Mouse (Mus musculus) kidney, embryonic 14.5 days (tissue): ENCODE measurements around the gene 9930021J03Rik. TPM values are rescaled to one million over a fixed set of nuclear protein-coding genes. Genes with fewer than 3 reads are reported as not detected.
A peak's percentile ranks its signal among the peaks of the same experiment; 100 is the strongest.

ENCODE experiments used
- ATAC-seq: fragments of 200-750 bp; cut with Nextera tagmentation; 2 replicates; pipeline ENCODE4 v1.8.0; 2017; ENCODE audit warnings: moderate number of reproducible peaks, mild to moderate bottlenecking, moderate TSS enrichment, moderate library complexity; ENCODE audit not compliant: low FRiP score, low TSS enrichment
- H3K27ac ChIP-seq: fragments of 300-500 bp; sonication (generic); 2 replicates; pipeline ENCODE4 v1.5.1; 2014; ENCODE audit warnings: low read depth, mild to moderate bottlenecking, low read length, moderate library complexity, mixed read lengths
- H3K27me3 ChIP-seq: fragments of 300-500 bp; sonication (generic); 2 replicates; pipeline ENCODE4 v1.6.1; 2014; ENCODE audit warnings: mild to moderate bottlenecking, low read length; ENCODE audit not compliant: control insufficient read depth, insufficient read depth
- H3K36me3 ChIP-seq: fragments of 300-500 bp; sonication (generic); 2 replicates; pipeline ENCODE4 v1.6.1; 2014; ENCODE audit warnings: low read length, mixed read lengths; ENCODE audit not compliant: control insufficient read depth, insufficient read depth
- H3K4me1 ChIP-seq: fragments of 300-500 bp; sonication (generic); 2 replicates; pipeline ENCODE4 v1.6.1; 2014; ENCODE audit warnings: low read length, mixed read lengths; ENCODE audit not compliant: control insufficient read depth, insufficient read depth
- H3K4me2 ChIP-seq: fragments of 300-500 bp; sonication (generic); replicated peaks from 2 replicates; pipeline ENCODE4 v1.6.1; 2014; ENCODE audit warnings: low read depth, mild to moderate bottlenecking, low read length
- H3K4me3 ChIP-seq: fragments of 300-500 bp; sonication (generic); 2 replicates; pipeline ENCODE4 v1.5.1; 2014; ENCODE audit warnings: mild to moderate bottlenecking, low read length
- H3K9ac ChIP-seq: fragments of 300-500 bp; sonication (generic); 2 replicates; pipeline ENCODE4 v1.6.1; 2014; ENCODE audit warnings: low read depth, mild to moderate bottlenecking, low read length, moderate library complexity
- H3K9me3 ChIP-seq: fragments of 300-500 bp; sonication (generic); 2 replicates; pipeline ENCODE4 v1.6.1; 2016; ENCODE audit warnings: low read length; ENCODE audit not compliant: control insufficient read depth
- WGBS: fragments of 180-500 bp; shearing (Covaris S2); extraction: QIAGEN DNeasy Blood & Tissue Kit; methylation state at CpG from one replicate; pipeline ENCODE4 v1.1.7; 2014; 5-methylcytosine and 5-hydroxymethylcytosine counted together
- polyA plus RNA-seq: library from polyadenylated mRNA; unstranded; fragments of >200 nt; fragmentation: Nextera tagmentation; extraction: Ambion mirVana; gene quantifications from 2 replicates; pipeline ENCODE4 v1.2.1, GENCODE M21; 2014

The 9930021J03Rik gene
- polyA plus RNA-seq, 1 experiment from 2014 or later = 11.5 TPM

GRCm38 (mm10) chr19:29709461-29709860 lies 96.3 kb downstream of the 9930021J03Rik start:
- 80% methylated on average over 3 of the region's 3 CpGs for WGBS
- ATAC-seq = no peak

DNA sequence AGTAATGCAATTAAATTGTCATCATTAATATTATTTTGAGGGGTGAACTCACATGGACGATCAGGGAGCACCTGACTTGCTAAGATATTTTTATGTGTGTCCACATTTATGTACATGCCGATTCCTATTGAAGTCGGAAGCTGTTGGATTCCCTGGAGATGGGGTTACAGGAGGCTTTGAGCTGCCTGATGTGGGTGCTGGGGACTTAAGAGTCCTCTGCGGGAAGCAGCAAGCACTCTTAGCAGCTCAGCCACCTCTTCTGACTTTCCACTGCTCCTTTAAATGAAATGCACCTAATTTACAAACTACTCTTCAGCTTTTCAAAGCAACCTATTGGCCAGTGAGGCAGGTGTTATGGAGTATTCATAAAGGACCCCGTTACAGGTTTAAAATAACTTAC lies 97.3 kb downstream of the 9930021J03Rik start:
- no peaks in the 10 kb centered on the region for H3K4me1 ChIP-seq
- no peak for ATAC-seq
- no peak overlapping the region for H3K27ac ChIP-seq
- H3K4me2 ChIP-seq = no peak overlapping the region; the same call in 1 of the 2 replicates
- no peaks in the 10 kb centered on the region for H3K27me3 ChIP-seq
- H3K9me3 ChIP-seq = no peaks in the 10 kb centered on the region
- H3K36me3 ChIP-seq = no peaks in the 10 kb centered on the region
- no peak overlapping the region for H3K4me3 ChIP-seq
- H3K9ac ChIP-seq = no peak overlapping the region
- WGBS = 56% methylated on average over 5 of the region's 5 CpGs

More at GRCm38 (mm10) chr19:29709461-29709860, 96.3 kb downstream of the 9930021J03Rik start:
- H3K4me1 ChIP-seq = no peaks in the 10 kb centered on the region
- H3K27me3 ChIP-seq = no peaks in the 10 kb centered on the region
- no peak overlapping the region for H3K27ac ChIP-seq
- no peaks in the 10 kb centered on the region for H3K9me3 ChIP-seq
- no peak overlapping the region for H3K4me2 ChIP-seq
- no peaks in the 10 kb centered on the region for H3K36me3 ChIP-seq
- no peak overlapping the region for H3K9ac ChIP-seq
- no peak overlapping the region for H3K4me3 ChIP-seq

DNA sequence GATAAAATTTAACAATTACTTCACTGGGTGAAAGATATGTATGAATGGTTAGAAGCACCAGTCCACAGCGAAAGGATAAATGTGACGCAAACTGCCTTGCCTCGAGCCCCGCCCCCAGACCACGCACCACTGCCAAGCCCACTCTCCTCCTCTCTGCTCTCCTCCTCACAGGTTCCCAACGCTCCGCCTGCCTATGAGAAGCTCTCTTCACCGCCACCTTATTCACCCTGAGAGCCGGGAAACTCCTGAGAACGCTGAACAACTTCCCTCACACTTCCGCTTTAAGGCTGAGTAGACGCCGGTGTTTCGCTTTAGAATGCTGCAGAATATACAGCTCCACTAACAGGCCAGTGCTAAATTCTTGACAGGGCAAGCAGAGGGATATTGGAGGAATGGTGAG lies 97.8 kb downstream of the 9930021J03Rik start:
- Histone ChIP-seq H3K4me1 (no peaks in the 10 kb centered on the region), H3K4me3 (peak overlapping the region; percentile 19; the same call in 1 of the 2 replicates), H3K27ac (no peak overlapping the region), H3K9ac (no peak overlapping the region), H3K36me3 (no peaks in the 10 kb centered on the region), H3K9me3 (no peaks in the 10 kb centered on the region), H3K4me2 (peak overlapping the region; percentile 36), H3K27me3 (no peaks in the 10 kb centered on the region)
- ATAC-seq = no peak
- 41% methylated on average over 14 of the region's 14 CpGs for WGBS

DNA sequence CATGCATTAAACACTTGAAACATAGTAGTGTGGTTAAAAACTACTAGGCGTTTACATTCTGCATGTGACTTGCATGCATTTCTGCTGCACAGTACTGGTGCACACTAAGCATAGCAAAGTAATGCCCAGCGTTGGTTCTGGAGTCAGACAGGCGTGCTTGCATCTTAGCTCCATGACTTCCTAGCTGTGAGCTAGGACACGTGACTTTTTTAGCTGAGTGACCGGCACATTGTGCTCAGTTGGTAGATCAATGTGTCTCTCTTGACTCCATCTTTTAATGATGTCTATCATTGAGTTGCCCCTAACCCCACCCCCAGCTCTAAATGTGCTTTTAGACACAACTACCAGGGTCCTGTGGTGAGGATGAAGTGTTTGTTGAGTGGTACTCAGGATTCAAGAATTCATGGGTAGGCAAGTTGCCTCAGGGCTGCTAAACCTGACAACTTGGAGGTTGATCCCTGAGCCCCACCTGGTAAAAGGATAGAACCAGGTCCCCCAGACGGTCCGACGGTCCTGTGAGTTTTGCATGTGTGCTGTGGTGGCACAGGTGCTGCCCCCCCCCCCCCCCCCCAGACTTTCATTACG lies 98.4 kb downstream of the 9930021J03Rik start:
- Histone ChIP-seq H3K9me3 (no peaks in the 10 kb centered on the region), H3K4me3 (no peak overlapping the region), H3K27ac (no peak overlapping the region), H3K27me3 (no peaks in the 10 kb centered on the region), H3K36me3 (no peaks in the 10 kb centered on the region), H3K4me2 (peak overlapping the region; percentile 36; the same call in 1 of the 2 replicates), H3K4me1 (no peaks in the 10 kb centered on the region), H3K9ac (no peak overlapping the region)
- no peak for ATAC-seq
- 92% methylated on average over 9 of the region's 9 CpGs for WGBS

DNA sequence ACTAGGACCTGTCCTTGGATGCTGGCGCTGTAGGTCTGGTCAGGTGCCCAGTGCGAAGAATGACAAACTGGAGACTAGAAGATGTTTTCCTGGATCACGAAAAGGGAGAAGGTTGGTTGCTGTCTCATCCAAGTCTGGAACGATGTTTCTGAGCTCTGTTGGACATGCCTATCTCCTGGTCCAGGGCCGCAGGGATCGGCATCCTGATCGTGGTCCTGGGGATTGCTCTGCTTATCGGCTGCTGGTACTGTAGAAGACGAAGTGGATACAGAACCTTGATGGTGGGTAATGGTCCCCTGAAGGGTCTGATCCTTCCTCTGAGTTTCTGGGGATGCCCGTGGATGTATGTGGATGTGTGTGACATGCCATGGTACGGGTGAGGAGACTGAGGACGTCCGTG lies 101.4 kb downstream of the 9930021J03Rik start:
- Histone ChIP-seq H3K4me3 (no peak overlapping the region), H3K4me2 (no peak overlapping the region), H3K4me1 (no peaks in the 10 kb centered on the region), H3K27me3 (no peaks in the 10 kb centered on the region), H3K9me3 (no peaks in the 10 kb centered on the region), H3K36me3 (no peaks in the 10 kb centered on the region), H3K27ac (no peak overlapping the region), H3K9ac (no peak overlapping the region)
- 97% methylated on average over 13 of the region's 13 CpGs for WGBS
- ATAC-seq = no peak

DNA sequence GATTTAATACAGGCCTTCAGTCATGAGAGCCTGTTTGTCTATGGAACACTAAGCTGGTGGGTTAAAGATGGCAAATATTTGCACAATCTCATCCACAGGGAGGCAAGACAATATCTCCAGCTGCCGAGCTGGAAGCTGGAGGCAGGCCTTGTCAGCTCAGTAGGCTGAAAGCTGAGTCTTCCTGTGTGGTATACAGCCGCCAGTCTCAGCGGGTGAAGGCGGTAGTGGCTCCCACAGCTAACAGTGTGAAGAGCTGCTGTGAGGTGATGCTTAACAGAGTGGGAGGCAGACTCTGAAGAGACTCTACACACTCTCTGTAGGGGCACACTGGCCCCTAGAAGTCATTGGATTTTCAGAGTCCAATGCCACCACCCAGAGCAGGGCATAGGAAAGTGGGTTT lies 104.1 kb downstream of the 9930021J03Rik start:
- H3K4me2 ChIP-seq = no peak overlapping the region
- 76% methylated on average over 4 of the region's 4 CpGs for WGBS
- no peaks in the 10 kb centered on the region for H3K9me3 ChIP-seq
- no peaks in the 10 kb centered on the region for H3K4me1 ChIP-seq
- H3K9ac ChIP-seq = no peak overlapping the region
- no peak for ATAC-seq
- no peak overlapping the region for H3K27ac ChIP-seq
- H3K27me3 ChIP-seq = no peaks in the 10 kb centered on the region
- H3K4me3 ChIP-seq = no peak overlapping the region
- H3K36me3 ChIP-seq = no peaks in the 10 kb centered on the region

GRCm38 (mm10) chr19:29697245-29697874 lies 108.4 kb downstream of the 9930021J03Rik start, which contains the start of gene Mlana:
Mlana (plus strand) TSS chr19:29697824.
- Histone ChIP-seq H3K36me3 (no peaks in the 10 kb centered on the region), H3K4me3 (no peak within 1 kb of the TSS), H3K9me3 (peaks cover 2% of the 10 kb centered on the region; the same call in 1 of the 2 replicates), H3K27ac (no peak within 1 kb of the TSS), H3K9ac (no peak within 1 kb of the TSS), H3K4me2 (no peak within 1 kb of the TSS), H3K4me1 (no peaks in the 10 kb centered on the region), H3K27me3 (no peaks in the 10 kb centered on the region)
- WGBS = 49% methylated on average over 3 of the region's 3 CpGs
- ATAC-seq = no peak

GRCm38 (mm10) chr19:29696840-29697239 lies 108.9 kb downstream of the 9930021J03Rik start:
- no peaks in the 10 kb centered on the region for H3K4me1 ChIP-seq
- no peak overlapping the region for H3K9ac ChIP-seq
- no peak overlapping the region for H3K4me3 ChIP-seq
- no peak overlapping the region for H3K4me2 ChIP-seq
- H3K27me3 ChIP-seq = no peaks in the 10 kb centered on the region
- no peak overlapping the region for H3K27ac ChIP-seq
- no peaks in the 10 kb centered on the region for H3K36me3 ChIP-seq
- peaks cover 2% of the 10 kb centered on the region; the same call in 1 of the 2 replicates for H3K9me3 ChIP-seq
- ATAC-seq = no peak

DNA sequence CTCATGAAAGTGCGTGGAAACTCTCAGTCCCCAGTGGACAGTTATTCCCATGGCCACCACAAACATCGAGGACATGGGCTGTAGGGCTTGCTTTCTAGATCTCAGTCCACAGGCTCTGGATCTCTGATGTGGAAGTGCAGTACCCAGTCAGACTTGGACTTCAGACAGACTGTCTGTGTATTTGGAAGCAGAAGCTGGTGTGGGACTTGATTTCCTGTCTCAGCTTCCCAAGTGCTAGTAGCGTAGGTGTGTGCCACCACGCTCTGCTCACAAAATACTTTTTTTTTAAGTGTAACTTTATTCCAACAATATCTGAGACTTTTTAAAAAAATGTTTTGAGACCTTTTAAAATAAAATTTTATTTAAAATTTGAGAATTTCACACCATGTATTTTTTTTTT lies 109.5 kb downstream of the 9930021J03Rik start:
- Histone ChIP-seq H3K9me3 (peaks cover 2% of the 10 kb centered on the region; the same call in 1 of the 2 replicates), H3K4me1 (no peaks in the 10 kb centered on the region), H3K27me3 (no peaks in the 10 kb centered on the region), H3K9ac (no peak overlapping the region), H3K36me3 (no peaks in the 10 kb centered on the region), H3K4me2 (no peak overlapping the region), H3K27ac (no peak overlapping the region), H3K4me3 (no peak overlapping the region)
- 97% methylated on average over 4 of the region's 4 CpGs for WGBS
- no peak for ATAC-seq
